In the genomic region with DNA sequence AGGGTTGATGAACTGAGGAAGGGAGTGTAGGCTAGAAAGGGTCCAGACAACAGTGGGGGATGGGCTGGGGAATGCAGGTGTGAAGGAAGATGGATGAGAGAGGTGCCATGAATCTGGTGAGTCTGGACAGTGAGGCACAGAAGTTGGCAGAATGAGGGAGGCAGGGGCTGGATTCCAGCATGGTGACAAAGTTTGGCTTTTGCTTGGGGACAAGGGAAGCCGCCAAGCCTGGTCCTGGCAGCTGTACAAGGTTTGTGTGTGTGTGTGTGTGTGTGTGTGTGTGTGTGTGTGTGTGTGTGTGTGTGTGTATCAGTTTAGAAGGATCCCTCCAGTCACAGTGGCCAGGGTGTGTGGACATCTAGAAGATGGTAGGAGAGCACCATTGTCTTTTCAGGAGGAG, we compare ENCODE assay signal across 14 mouse cellular contexts.
DNase-seq lines count a peak whose midpoint lies in the region; ATAC-seq and TF ChIP-seq lines count a peak whose summit lies in the region.
"Had no signal": no experiment of that assay in that cellular context is flagged by ENCODE, and none has a peak within 500 bp of the region (broad histone marks: within the 10 kb centered on the region; RNA-seq: fewer than 3 reads in every experiment).

No protein-coding gene starts in this region.

- peak; percentile 35 for DNase-seq in adrenal gland, postnatal 14 days
- DNase-seq in adrenal gland, adult (ENCODE audit: inconsistent age in 2 of 2, low spot score in 1 of 2): no peak
- no peak for DNase-seq in heart, adult 8-10 months (ENCODE audit: low spot score)
- peak; percentile 70 for DNase-seq in left cerebral cortex, postnatal 4 days
- no peak for DNase-seq in left cerebral cortex, postnatal 25 days (ENCODE audit: low spot score in 2 of 2)
- DNase-seq in heart, postnatal 0 days (ENCODE audit: low spot score): no peak
- DNase-seq in spleen, postnatal 4 days (ENCODE audit: low spot score in 2 of 2): no peak
- DNase-seq: retina, postnatal 1 day; thymus, postnatal 25 days had no signal

- 10% methylated on average over 1 of the region's 1 CpGs for WGBS in heart, embryonic 13.5 days
- WGBS in heart, postnatal 0 days: 36% methylated on average over 1 of the region's 1 CpGs

- H3K27ac ChIP-seq in heart, embryonic 13.5 days (replicated peaks): peak overlapping the region; percentile 77
- H3K27ac ChIP-seq in heart, postnatal 0 days (ENCODE audit: low read depth): peak overlapping the region; percentile 69
- H3K27ac ChIP-seq: liver, embryonic 14.5 days; neural tube, embryonic 12.5 days had no signal

- no peak for TF ChIP-seq EP300 in heart, postnatal 0 days (IDR thresholded peaks at IDR 0.05; ENCODE audit: low read depth)

- no peak for ATAC-seq in heart, embryonic 13.5 days (ENCODE audit: extremely low read depth, insufficient number of reproducible peaks, low FRiP score, low TSS enrichment)
- no peak for ATAC-seq in heart, postnatal 0 days (ENCODE audit: insufficient read depth, low read depth)

- no peaks in the 10 kb centered on the region for H3K9me3 ChIP-seq in heart, embryonic 13.5 days
- H3K9me3 ChIP-seq in heart, postnatal 0 days (replicated peaks; ENCODE audit: control insufficient read depth, low read length): no peaks in the 10 kb centered on the region
- H3K9me3 ChIP-seq: neural tube, embryonic 12.5 days had no signal

- H3K4me3 ChIP-seq in heart, embryonic 13.5 days: no peak overlapping the region
- no peak overlapping the region for H3K4me3 ChIP-seq in heart, postnatal 0 days (ENCODE audit: low read depth, low read length)
- H3K4me3 ChIP-seq: erythroblast, embryonic 14.5 days; neural tube, embryonic 12.5 days had no signal

- 0 out of 2 replicates have a peak, but pooled peaks cover 7% of the 10 kb centered on the region for H3K27me3 ChIP-seq in heart, embryonic 13.5 days (replicated peaks)
- H3K27me3 ChIP-seq in heart, postnatal 0 days (ENCODE audit: control insufficient read depth, insufficient read depth, low read length): no peaks in the 10 kb centered on the region
- H3K27me3 ChIP-seq: neural tube, embryonic 12.5 days had no signal

- intact Hi-C loops in left cerebral cortex, postnatal 4 days (cut with DNase I): no loop called here
- intact Hi-C loops in left cerebral cortex, postnatal 25 days (cut with DNase I): no loop called here

- TF ChIP-seq CTCF in heart, postnatal 0 days (IDR thresholded peaks at IDR 0.05; ENCODE audit: low read depth): no peak

- H3K9ac ChIP-seq in heart, embryonic 13.5 days: no peak overlapping the region
- no peak overlapping the region for H3K9ac ChIP-seq in heart, postnatal 0 days (replicated peaks; ENCODE audit: low read depth, low read length)
- H3K9ac ChIP-seq: liver, embryonic 14.5 days; neural tube, embryonic 12.5 days had no signal

- H3K4me1 ChIP-seq in heart, embryonic 13.5 days: peaks cover 36% of the 10 kb centered on the region
- peaks cover 24% of the 10 kb centered on the region; the same call in 1 of the 2 replicates for H3K4me1 ChIP-seq in heart, postnatal 0 days (ENCODE audit: control insufficient read depth, insufficient read depth)

- H3K36me3 ChIP-seq in heart, embryonic 13.5 days: no peaks in the 10 kb centered on the region
- no peaks in the 10 kb centered on the region for H3K36me3 ChIP-seq in heart, postnatal 0 days (replicated peaks; ENCODE audit: control insufficient read depth, insufficient read depth, low read length)
- H3K36me3 ChIP-seq: neural tube, embryonic 12.5 days had no signal

- H3K4me2 ChIP-seq in heart, embryonic 13.5 days: no peak overlapping the region
- H3K4me2 ChIP-seq in heart, postnatal 0 days (ENCODE audit: low read depth, low read length): no peak overlapping the region
- H3K4me2 ChIP-seq: midbrain, embryonic 11.5 days; neural tube, embryonic 12.5 days had no signal

Comparison
In these comparisons a context has a peak if more than half of its experiments do, and no peak if none do; other contexts are left out.
1. DNase-seq: peak in adrenal gland, postnatal 14 days (single experiment) and left cerebral cortex, postnatal 4 days (single experiment); none in adrenal gland, adult (0 of 2), heart, adult 8-10 months (single experiment), left cerebral cortex, postnatal 25 days (0 of 2), heart, postnatal 0 days (single experiment) and spleen, postnatal 4 days (0 of 2).